Mouse (Mus musculus) gastrocnemius, postnatal 14 days (tissue): Measurements from ENCODE around the gene Card9. TPM values are rescaled to one million over a fixed set of nuclear protein-coding genes. Genes with fewer than 3 reads are reported as not detected.

Experiments used
- DNase-seq: peaks from one replicate; pipeline ENCODE4 v3.0.0; 2021; ENCODE audit warnings: mixed read lengths
- intact Hi-C: fragments of 180-260 bp; cut with DNase I; formaldehyde crosslinking; loops from one replicate; pipeline ENCODE4 v1.15.1; 2025; ENCODE audit warnings: low total_unique reads
- total RNA-seq, 2 experiments: library from RNA; stranded (reverse); gene quantifications; 2 replicates each; pipeline ENCODE4 v1.2.3; 2021

Gene Card9
- total RNA-seq, 2 experiments from 2014 or later = 0.71 to 1.1 TPM

DNA sequence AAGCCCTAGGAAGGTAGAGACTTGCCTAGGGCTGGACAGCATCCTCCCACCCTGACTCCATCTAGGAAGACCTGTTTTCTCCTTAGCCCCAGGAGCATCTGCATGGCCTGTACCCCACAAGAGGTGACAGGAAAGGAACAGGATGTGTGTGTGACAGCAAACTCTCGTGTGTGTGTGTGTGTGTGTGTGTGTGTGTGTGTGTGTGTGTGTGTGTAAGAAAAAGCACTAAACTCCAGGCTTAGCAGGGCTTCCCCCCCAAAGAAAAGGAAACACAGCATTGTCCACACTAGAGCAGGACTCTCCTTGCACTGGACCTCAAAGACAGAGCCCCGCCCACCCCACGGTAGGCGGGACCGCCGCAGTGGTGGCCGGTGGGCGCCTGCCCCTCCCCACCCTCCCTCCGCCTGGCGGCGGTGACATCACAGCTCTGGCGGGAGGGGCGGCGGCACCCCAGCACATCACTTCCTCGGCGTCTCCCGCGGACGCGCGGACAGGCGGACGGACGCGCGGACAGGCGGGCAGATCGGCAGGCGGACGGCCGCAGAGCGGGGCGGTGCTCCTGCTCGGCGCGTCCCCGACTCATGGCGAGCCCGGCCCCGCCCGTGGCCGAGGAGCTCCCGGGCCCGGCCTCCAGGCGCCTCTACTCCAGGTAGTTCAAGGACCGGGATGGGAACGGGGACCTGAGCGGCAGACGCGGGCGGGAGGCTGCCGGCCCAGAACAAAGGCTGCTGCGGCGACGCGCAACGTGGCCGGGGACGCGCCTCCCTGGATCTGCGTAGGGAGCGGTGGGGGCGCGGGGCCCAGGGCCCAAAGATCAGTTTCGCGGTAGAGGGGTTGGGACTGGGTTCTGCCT lies 45.4 kb downstream of the Card9 start, which contains the start of gene Gpsm1:
TSS of gene Gpsm1 (plus strand) at position 444 of the 853 bp plus-strand sequence.
- peak; percentile 89 for DNase-seq
- intact Hi-C loops = no loop called here

DNA sequence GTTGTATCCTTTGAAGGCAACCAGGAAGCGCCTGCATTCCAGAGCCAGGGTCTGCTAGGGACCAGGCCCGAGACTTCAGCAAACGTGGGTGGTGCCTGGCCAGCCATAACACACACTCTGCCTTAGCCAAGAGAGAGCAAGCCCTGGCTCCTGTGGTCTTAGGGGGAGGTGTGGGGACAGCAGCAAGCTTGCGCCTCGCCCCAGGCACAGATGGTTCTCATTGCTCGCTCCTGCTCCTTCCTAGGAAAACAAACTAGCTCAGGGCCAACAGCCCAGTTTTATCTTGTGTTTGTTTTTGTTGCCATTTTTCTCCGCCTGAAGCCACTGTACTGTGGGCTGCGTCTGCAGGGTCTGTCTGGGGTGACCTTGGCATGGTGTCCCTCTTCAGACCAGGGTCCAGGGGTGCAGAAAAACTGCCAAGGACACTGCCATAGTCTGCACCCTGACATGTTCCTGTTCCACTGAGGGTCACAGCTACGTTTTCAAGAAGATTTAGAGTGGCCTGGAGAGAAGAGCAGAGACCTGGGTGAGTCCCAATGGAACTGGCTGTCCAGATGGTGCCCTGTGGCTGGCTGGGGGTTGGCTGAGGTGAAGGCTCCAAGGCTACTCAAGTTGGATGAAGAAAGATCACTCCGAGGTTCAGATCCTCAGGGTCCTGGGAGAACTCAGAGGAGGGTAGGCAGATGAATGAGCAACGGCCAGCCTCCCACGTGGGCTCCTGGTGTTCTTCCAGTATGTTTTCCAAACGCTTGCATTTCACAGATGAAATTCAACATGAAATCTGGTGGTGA lies 46.2 kb downstream of the Card9 start:
- DNase-seq = peak; percentile 82
- intact Hi-C loops = no loop called here

DNA sequence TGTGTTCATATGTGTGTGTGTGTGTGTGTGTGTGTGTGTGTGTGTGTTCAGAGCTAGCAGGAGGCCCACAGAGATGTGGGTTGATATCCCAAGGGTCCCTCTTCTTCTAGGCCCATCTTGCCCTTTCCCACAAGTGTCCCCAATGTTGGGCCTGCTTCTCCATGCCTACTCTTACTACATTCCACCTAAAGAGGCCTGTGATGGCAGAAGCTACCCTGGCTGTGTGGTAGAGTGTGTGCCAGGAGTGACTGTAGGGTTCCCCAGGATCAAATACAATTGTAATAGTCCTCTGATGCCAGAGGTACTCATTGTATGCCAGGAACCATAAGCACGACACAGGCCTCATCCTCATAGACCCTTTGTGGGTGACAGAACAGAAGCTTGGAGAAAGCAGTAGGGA lies 47.3 kb downstream of the Card9 start:
- DNase-seq = no peak
- intact Hi-C loops = no loop called here

DNA sequence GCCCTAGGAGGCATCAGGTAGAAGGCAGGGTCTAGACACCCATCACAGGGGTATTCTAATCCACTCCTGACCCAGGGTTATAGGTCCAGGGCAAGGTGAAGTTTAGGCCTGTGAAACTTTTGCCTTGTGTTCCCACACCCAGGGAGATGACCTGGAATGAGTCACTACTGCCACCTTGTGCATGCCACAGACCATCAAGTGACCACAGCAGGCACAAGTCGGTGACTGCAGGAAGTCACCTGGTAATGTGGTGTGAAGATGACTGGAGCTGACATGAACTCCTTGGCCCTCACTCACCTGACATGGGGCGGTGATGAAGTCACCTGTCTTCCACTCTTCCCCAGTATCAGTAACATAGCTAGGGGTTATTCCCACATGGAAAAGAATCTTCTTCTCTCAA lies 47.9 kb downstream of the Card9 start:
- intact Hi-C loops = no loop called here
- DNase-seq = no peak

DNA sequence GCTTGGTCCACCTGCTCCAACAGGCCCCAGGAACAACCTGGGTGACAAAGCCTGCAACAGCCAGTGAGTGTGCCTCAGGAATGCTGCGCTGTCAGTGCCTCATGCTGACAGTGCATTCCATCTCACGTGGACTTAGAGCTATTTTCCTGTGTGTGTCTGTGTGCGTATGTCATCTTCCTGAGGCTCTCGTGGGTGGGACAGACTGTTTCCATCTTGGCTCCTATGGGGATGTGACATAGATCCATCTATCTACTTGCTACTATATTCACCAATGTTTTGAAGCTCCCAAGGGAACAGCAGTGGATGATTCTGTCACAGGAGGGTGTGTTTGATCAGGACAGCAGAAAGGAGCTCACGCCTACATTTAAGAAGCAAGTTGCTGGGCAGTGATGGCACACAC lies 48.8 kb downstream of the Card9 start:
- intact Hi-C loops = no loop called here
- no peak for DNase-seq

DNA sequence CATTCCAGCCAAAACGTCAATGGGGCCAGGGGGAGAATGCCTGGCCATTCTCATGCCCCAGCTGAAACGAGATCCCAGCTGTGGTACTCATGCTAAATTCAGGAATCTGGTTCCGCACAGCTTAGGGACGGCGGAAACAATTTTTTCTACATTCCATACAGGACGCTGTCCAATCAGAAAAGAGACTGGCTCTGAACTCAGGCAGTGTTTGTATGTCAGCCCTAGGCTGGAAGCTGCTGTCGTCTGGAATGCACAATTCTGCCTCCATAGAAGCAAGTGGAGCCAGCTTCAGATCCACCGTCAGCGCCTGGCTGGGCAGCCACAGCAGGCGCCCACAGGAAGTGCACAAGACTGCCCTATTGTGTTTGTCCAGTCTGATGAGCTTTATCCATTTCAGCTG lies 51.0 kb downstream of the Card9 start:
- peak; percentile 57 for DNase-seq
- intact Hi-C loops = no loop called here

DNA sequence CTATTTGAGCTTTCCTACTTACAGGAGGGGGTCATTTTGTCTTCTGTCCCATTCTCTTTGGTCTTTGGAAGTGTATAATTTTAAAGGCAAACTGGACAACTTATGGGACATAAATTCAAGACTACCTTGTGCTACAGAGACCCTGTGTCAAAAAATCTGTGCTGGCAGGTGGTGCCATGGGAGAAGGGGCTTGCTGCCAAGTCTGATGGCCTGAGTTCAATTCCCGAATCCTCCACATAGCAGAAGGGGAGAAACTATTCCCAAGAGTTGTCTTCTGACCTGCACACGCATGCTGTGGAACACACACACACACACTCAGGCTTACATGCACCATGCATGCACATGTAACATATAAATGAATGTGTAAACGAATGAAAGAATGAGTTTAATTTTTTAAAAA lies 54.0 kb downstream of the Card9 start:
- intact Hi-C loops = no loop called here
- no peak for DNase-seq

DNA sequence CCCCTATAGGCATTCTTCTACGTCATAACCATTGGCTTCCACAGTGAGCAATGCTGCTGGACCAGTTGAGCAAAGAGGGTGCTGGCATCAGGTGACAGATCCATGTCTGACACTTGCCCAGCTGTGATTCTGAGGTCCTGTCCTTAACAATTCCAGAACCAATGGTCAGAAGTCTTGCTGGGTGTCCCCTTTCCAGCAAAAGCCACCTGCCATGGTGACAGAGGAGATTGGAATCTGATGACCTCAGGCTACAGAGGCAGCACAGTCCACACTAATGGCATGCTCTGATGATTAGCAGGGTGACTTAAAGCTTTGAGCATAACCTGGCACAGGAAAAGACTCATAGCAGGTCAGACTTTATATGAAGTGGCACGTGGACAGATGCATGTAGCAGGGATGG lies 55.2 kb downstream of the Card9 start:
- DNase-seq = no peak
- intact Hi-C loops = no loop called here

DNA sequence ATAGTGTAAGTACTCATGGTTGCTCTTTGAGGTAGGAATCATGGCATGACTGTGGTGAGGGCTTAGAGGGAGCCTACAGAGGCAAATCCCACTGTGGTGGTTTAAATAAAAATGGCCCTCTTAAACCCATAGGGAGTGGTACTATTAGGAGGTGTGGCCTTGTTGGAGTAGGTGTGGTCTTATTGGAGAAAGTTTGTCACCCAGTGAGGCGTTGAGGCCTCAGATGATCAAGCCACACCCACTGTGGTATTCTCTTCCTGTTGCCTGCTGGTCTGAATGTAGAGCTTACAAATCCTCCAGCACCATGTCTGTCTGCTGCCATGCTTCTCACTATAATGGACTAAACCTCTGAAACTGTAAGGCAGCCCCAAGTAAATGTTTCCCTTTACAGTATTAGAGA lies 56.0 kb downstream of the Card9 start:
- no peak for DNase-seq
- intact Hi-C loops = no loop called here

Other genes starting within 250 kb of the Card9 start
- gene Nacc2, start 237.7 kb downstream of the Card9 start, total RNA-seq = 10 to 100 TPM; 12.3 to 18.4 TPM
- not detected for gene Lhx3, start 152.6 kb downstream of the Card9 start, total RNA-seq
- 1 to 10 TPM; 4.3 to 5.4 TPM for gene Qsox2, start 123.4 kb downstream of the Card9 start, total RNA-seq
- under 1 TPM; 0.04 to 0.09 TPM for gene Ccdc187, start 66.4 kb downstream of the Card9 start, total RNA-seq
- gene Gpsm1, start 45.4 kb downstream of the Card9 start, total RNA-seq = 1 to 10 TPM; 6.4 to 7.4 TPM
- 10 to 100 TPM; 17.0 to 17.6 TPM for gene Dnlz, start 8.8 kb downstream of the Card9 start, total RNA-seq
- 1 to 10 TPM; 6.2 to 7.2 TPM for gene Snapc4, start 19.7 kb upstream of the Card9 start, total RNA-seq
- gene Entr1, start 28.4 kb upstream of the Card9 start, total RNA-seq = 10 to 100 TPM; 24.5 to 24.9 TPM
- 100 to 1,000 TPM; 125 to 136 TPM for gene Pmpca, start 28.4 kb upstream of the Card9 start, total RNA-seq
- 1 to 10 TPM; 5.7 to 5.8 TPM for gene Inpp5e, start 48.3 kb upstream of the Card9 start, total RNA-seq
- 10 to 100 TPM; 20.9 to 24.1 TPM for gene Sec16a, start 84.3 kb upstream of the Card9 start, total RNA-seq
- 10 to 100 TPM; 17.1 to 18.9 TPM for gene Notch1, start 155.7 kb upstream of the Card9 start, total RNA-seq
- gene Egfl7, start 219.1 kb upstream of the Card9 start, total RNA-seq = 100 to 1,000 TPM in 1 of 2 experiments, 10 to 100 TPM in 1; 64.1 to 106 TPM
- gene Gm20532, start 225.7 kb upstream of the Card9 start, total RNA-seq = not detected
- gene Agpat2, start 243.5 kb upstream of the Card9 start, total RNA-seq = 1 to 10 TPM; 4.9 to 6.3 TPM